Mouse (Mus musculus): Measurements from ENCODE around the gene Prps1l3.

- TF ChIP-seq CTCF (IDR thresholded peaks at IDR 0.05; ENCODE audit: low read depth) (no peak), EP300 (IDR thresholded peaks at IDR 0.05; ENCODE audit: low read depth) (peak; percentile 68)
Measured at GRCm38 (mm10) chr12:57196608-57197362, 33.4 kb upstream of the Prps1l3 start.
